Mouse (Mus musculus) bone marrow, adult 2 months (tissue): ENCODE measurements at regions not wholly inside any gene's neighbourhood (a gene's known extent, or its start where the extent isn't known, plus 50 kb on each side); places are given as distances from the start of the nearest gene placed in this dataset.

Source experiments
- H3K27ac ChIP-seq: fragments of 200-500 bp; 2 replicates; pipeline ENCODE4 v1.5.1; 2012; ENCODE audit warnings: low read depth, mild to moderate bottlenecking, control low read depth, inconsistent platforms, low read length; ENCODE audit not compliant: control insufficient read depth, poor library complexity, insufficient read depth
- H3K4me1 ChIP-seq: fragments of 200-500 bp; 2 replicates; pipeline ENCODE4 v1.6.1; 2011; ENCODE audit warnings: low read length; ENCODE audit not compliant: control insufficient read depth, insufficient read depth
- H3K4me3 ChIP-seq: fragments of 200-500 bp; replicated peaks from 2 replicates; pipeline ENCODE3; 2011; ENCODE audit warnings: mild to moderate bottlenecking, low read depth, low read length, control low read depth; ENCODE audit not compliant: control insufficient read depth
- CTCF ChIP-seq: fragments of 200-500 bp; IDR thresholded peaks from 2 replicates; pipeline ENCODE4 v1.5.1; 2011; ENCODE audit warnings: low read length, control low read depth; ENCODE audit not compliant: control insufficient read depth, insufficient read depth
- POLR2A ChIP-seq: fragments of 200-500 bp; IDR thresholded peaks from 2 replicates; pipeline ENCODE4 v1.6.1; 2011; ENCODE audit warnings: low read depth, mild to moderate bottlenecking, control low read depth, low read length, borderline replicate concordance; ENCODE audit not compliant: control insufficient read depth
- WGBS: fragments of 180-500 bp; shearing (Covaris S2); methylation state at CpG from one replicate; pipeline ENCODE4 v1.1.7; 2018; 5-methylcytosine and 5-hydroxymethylcytosine counted together

DNA sequence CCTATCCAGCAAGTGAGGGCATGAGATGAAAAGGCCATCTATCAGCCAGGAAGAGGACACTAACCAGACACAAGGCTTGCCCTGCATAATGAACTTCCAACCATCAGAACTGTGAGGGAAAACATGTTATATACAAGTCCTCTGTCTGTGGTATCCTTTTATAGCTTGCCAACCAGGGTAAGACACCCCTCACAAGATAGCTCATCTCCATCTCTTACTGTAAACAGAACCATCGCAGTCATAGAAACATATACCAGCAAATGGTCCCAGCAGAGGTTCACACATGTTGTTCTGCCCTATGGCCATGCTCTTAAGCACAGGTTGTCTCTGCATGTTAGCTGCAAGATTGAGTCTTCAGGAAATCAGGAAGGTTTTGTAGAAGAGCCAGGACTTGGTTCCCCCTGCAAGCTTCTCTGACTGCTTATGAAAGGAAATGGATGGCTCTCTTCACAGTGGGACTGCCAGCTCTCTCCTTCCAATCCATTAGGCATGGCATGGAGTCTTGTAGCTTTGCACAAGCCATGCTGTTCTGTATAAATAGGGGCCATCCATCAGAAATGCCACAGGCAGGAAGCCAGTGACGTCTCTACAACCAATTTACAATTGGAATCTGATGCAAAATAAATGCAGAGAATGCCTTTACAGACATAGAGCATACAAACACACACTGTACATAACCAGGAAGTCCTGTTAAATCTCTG is 1514.0 kb upstream of the Lrrc6 start:
- 66% methylated on average over 2 of the region's 2 CpGs for WGBS
- no peak overlapping the region for H3K27ac ChIP-seq
- no peak overlapping the region for H3K4me3 ChIP-seq
- TF ChIP-seq POLR2A = no peak
- H3K4me1 ChIP-seq = peaks cover 5% of the 10 kb centered on the region; the same call in 1 of the 2 replicates

DNA sequence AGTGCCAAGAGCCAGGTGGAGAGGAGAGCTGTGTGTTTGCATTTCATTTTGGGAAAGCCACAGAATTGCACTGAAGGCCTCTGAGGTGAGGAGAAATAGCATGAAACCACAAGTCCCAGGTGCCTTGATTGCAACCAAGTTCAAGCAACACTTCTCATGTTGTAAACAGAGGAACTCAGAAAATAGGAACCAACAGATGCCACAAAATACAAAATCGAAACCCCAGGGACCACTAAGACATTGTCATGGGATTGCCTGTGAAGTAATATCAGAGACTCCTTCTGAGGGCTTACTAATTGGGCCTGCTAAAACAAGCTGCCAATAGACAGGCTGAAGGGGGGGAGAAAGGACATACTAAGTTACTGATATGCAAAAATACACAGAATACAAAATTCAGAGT is 1510.5 kb upstream of the Lrrc6 start:
- no peak overlapping the region for H3K4me3 ChIP-seq
- no peak overlapping the region; the same call in 1 of the 2 replicates for H3K27ac ChIP-seq
- 9% methylated on average over 1 of the region's 1 CpGs for WGBS
- TF ChIP-seq POLR2A (no peak), CTCF (no peak)
- H3K4me1 ChIP-seq = peaks cover 5% of the 10 kb centered on the region; the same call in 1 of the 2 replicates

GRCm38 (mm10) chr15:68010189-68010588 is 1509.5 kb upstream of the Lrrc6 start:
- WGBS = 84% methylated on average over 1 of the region's 1 CpGs
- Histone ChIP-seq H3K4me3 (no peak overlapping the region), H3K27ac (no peak overlapping the region), H3K4me1 (peaks cover 5% of the 10 kb centered on the region; the same call in 1 of the 2 replicates)
- TF ChIP-seq POLR2A = no peak
- TF ChIP-seq CTCF = no peak

DNA sequence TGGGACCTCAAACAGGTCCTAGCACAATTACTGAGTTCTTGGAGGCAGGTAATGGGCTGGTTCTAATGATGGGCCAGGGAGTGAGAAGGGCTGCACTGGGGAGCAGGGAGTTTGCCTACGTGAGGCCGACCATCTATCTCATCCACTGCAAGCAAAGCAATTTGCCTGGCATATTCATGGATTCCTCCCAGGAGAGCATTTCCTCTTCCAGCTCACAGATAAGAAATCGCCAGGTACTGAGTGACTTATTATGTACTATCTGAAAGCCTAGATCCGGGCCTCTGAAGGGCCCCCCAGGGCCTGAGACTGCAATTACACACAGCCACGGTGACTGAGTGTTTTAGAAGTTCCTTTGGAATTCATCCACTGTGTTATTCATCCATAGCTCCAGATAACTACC is 1504.1 kb upstream of the Lrrc6 start:
- TF ChIP-seq CTCF = no peak
- TF ChIP-seq POLR2A = no peak
- no peak overlapping the region for H3K27ac ChIP-seq
- no peak overlapping the region for H3K4me3 ChIP-seq
- no peaks in the 10 kb centered on the region; the same call in 1 of the 2 replicates for H3K4me1 ChIP-seq
- WGBS = 77% methylated on average over 5 of the region's 5 CpGs

DNA sequence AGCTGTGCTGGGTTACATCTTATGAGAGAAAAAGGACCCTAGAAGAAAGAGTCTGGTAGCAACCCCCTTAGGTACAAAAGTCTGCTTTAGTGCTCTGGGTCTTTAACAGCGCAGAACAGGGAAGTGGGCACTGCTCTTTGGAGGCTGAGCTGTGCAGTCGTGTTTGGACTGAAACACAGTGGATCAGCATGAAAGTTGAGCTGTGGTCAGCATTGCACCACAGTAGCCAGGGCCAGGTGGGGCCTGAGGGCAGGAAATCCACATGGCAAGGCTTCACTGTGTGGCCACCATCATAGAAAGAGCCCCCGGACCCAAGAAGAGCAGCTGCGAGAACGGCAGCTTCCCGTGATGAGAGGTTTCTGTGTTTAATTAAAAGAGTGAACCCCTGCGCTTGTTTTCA is 1495.8 kb upstream of the Lrrc6 start:
- WGBS = 43% methylated on average over 7 of the region's 7 CpGs
- no peak overlapping the region for H3K4me3 ChIP-seq
- no peaks in the 10 kb centered on the region for H3K4me1 ChIP-seq
- no peak for TF ChIP-seq CTCF
- TF ChIP-seq POLR2A = no peak
- H3K27ac ChIP-seq = no peak overlapping the region

- no peaks in the 10 kb centered on the region for H3K4me1 ChIP-seq
- no peak overlapping the region for H3K27ac ChIP-seq
- 80% methylated on average over 5 of the region's 5 CpGs for WGBS
- no peak overlapping the region for H3K4me3 ChIP-seq
- TF ChIP-seq CTCF (no peak), POLR2A (no peak)
Measured at GRCm38 (mm10) chr15:67989428-67990272, 1488.9 kb upstream of the Lrrc6 start.

DNA sequence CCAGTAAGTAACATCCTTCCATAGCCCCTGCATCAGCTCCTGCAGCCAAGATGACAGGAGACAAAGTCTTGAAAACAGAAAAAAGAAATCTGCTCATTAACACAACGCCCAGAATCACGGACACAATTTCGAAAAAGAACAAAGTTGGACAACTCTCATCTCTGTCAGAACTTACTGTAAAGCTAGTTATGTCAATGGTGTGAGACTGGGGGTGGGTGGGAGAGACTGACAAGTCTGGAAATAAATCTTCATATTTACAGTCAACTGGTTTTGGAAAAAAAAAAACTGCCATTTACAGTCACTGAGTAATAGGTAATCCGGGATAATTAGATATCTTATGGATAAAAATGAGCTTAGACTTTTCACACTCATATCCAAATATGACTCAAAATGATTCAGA is 1487.2 kb upstream of the Lrrc6 start:
- Histone ChIP-seq H3K4me1 (no peaks in the 10 kb centered on the region), H3K27ac (no peak overlapping the region), H3K4me3 (no peak overlapping the region)
- TF ChIP-seq CTCF (no peak), POLR2A (no peak)
- 86% methylated on average over 4 of the region's 4 CpGs for WGBS

- Histone ChIP-seq H3K4me3 (no peak overlapping the region), H3K27ac (no peak overlapping the region), H3K4me1 (no peaks in the 10 kb centered on the region)
- WGBS = 59% methylated on average over 1 of the region's 1 CpGs
- TF ChIP-seq POLR2A (no peak), CTCF (peak; percentile 44)
Measured at GRCm38 (mm10) chr15:67983253-67983652, 1482.5 kb upstream of the Lrrc6 start.
